Mouse (Mus musculus) inflammation-experienced regulatory T-cells, adult 6 months (primary cell): ENCODE results near the gene Preb. TPM values are rescaled to one million over a fixed set of nuclear protein-coding genes. Genes with fewer than 3 reads are reported as not detected.

Experiments
- ATAC-seq: one replicate; pipeline ENCODE4 v1.8.0; 2017
- polyA plus RNA-seq, 3 experiments: library from polyadenylated mRNA; unstranded; fragments of 100-300 nt; shearing (Covaris generic); gene quantifications; one replicate each; pipeline ENCODE4 v1.2.1; 2017

The Preb gene
- 10 to 100 TPM; 56.7 to 79.6 (median 69.0) TPM for polyA plus RNA-seq

- ATAC-seq = peak; percentile 93
Observed at GRCm38 (mm10) chr5:30959966-30960501, at the start of gene Preb. TSS of gene Preb (minus strand) at chr5:30960361.

- ATAC-seq = peak; percentile 99
Observed at GRCm38 (mm10) chr5:31004184-31004583, 44.0 kb upstream of the Preb start.

GRCm38 (mm10) chr5:31001560-31001959 is 41.4 kb upstream of the Preb start:
- no peak for ATAC-seq

- ATAC-seq = no peak
Observed at GRCm38 (mm10) chr5:31000993-31001392, 40.8 kb upstream of the Preb start.

GRCm38 (mm10) chr5:31000122-31000521 is 40.0 kb upstream of the Preb start:
- no peak for ATAC-seq

GRCm38 (mm10) chr5:30999324-30999723 is 39.2 kb upstream of the Preb start:
- no peak for ATAC-seq

- peak; percentile 82 for ATAC-seq
Observed at GRCm38 (mm10) chr5:30998306-30998705, 38.1 kb upstream of the Preb start.

GRCm38 (mm10) chr5:30994910-30995635 is 34.9 kb upstream of the Preb start:
- ATAC-seq = no peak

GRCm38 (mm10) chr5:30994074-30994473 is 33.9 kb upstream of the Preb start:
- no peak for ATAC-seq

- no peak for ATAC-seq
Observed at GRCm38 (mm10) chr5:30992980-30993676, 33.0 kb upstream of the Preb start.

- no peak for ATAC-seq
Observed at GRCm38 (mm10) chr5:30982357-30982756, 22.2 kb upstream of the Preb start.

GRCm38 (mm10) chr5:30974870-30975656 is 14.9 kb upstream of the Preb start:
- ATAC-seq = no peak

GRCm38 (mm10) chr5:30969440-30969839 is 9.3 kb upstream of the Preb start:
- ATAC-seq = no peak

GRCm38 (mm10) chr5:30968416-30968815 is 8.3 kb upstream of the Preb start, which contains the start of gene Tcf23:
TSS of gene Tcf23 (plus strand) at chr5:30968662.
- ATAC-seq = no peak

- ATAC-seq = no peak
Observed at GRCm38 (mm10) chr5:30966189-30966588, 6.0 kb upstream of the Preb start.

GRCm38 (mm10) chr5:30963916-30964315 is 3.8 kb upstream of the Preb start:
- ATAC-seq = no peak

- ATAC-seq = peak; percentile 32
Observed at GRCm38 (mm10) chr5:30961545-30962505, 1.7 kb upstream of the Preb start.

GRCm38 (mm10) chr5:30960814-30961213 is 653 bp upstream of the Preb start:
- no peak for ATAC-seq

- no peak for ATAC-seq
Observed at GRCm38 (mm10) chr5:30959198-30959854, 835 bp downstream of the Preb start.

- ATAC-seq = no peak
Observed at GRCm38 (mm10) chr5:30957891-30958290, 2.3 kb downstream of the Preb start.

- no peak for ATAC-seq
Observed at GRCm38 (mm10) chr5:30955751-30956150, 4.4 kb downstream of the Preb start.
